Mouse (Mus musculus) cerebellum, adult 2 months (tissue): Measurements from ENCODE around the gene Sparc.

ENCODE experiments used
- CTCF ChIP-seq: fragments of 200-500 bp; IDR thresholded peaks from 2 replicates; pipeline ENCODE4 v1.5.1; 2011; ENCODE audit warnings: low read depth, mild to moderate bottlenecking, control low read depth, low read length, moderate library complexity, borderline replicate concordance; ENCODE audit not compliant: insufficient read depth
- POLR2A ChIP-seq: fragments of 200-500 bp; IDR thresholded peaks from 2 replicates; pipeline ENCODE4 v1.6.1; 2011; ENCODE audit warnings: low read length, control low read depth, borderline replicate concordance; ENCODE audit not compliant: insufficient read depth

GRCm38 (mm10) chr11:55368388-55369092 lies 54.4 kb downstream of the Sparc start:
- no peak for TF ChIP-seq CTCF
- no peak for TF ChIP-seq POLR2A
